Mouse (Mus musculus) myocyte (in vitro differentiated cells): ENCODE results near the gene Prkcg.

ENCODE experiments used
- CEBPB ChIP-seq: IDR thresholded peaks from 2 replicates; pipeline ENCODE4 v1.6.1; 2011; ENCODE audit warnings: mild to moderate bottlenecking, moderate library complexity; ENCODE audit not compliant: poor library complexity, insufficient read depth, severe bottlenecking
- E2F4 ChIP-seq: IDR thresholded peaks from one replicate; pipeline ENCODE4 v1.6.1; 2011; ENCODE audit warnings: mild to moderate bottlenecking, control low read depth, moderate library complexity; ENCODE audit not compliant: insufficient read depth
- MAX ChIP-seq: IDR thresholded peaks from one replicate; pipeline ENCODE4 v1.6.1; 2011; ENCODE audit warnings: low read depth, mild to moderate bottlenecking, control low read depth
- POLR2A ChIP-seq: IDR thresholded peaks from one replicate; pipeline ENCODE4 v1.6.1; 2011; ENCODE audit warnings: low read depth, mild to moderate bottlenecking, control low read depth, moderate library complexity; ENCODE audit not compliant: insufficient read length
- POLR2AphosphoS2 ChIP-seq: IDR thresholded peaks from one replicate; pipeline ENCODE4 v1.6.1; 2011; ENCODE audit warnings: low read depth, control low read depth; ENCODE audit not compliant: insufficient read length
- SRF ChIP-seq: IDR thresholded peaks from one replicate; pipeline ENCODE4 v1.6.1; 2011; ENCODE audit warnings: low read depth; ENCODE audit not compliant: control insufficient read depth, insufficient read length
- TCF12 ChIP-seq: IDR thresholded peaks from one replicate; pipeline ENCODE4 v1.6.1; 2011; ENCODE audit warnings: mild to moderate bottlenecking, control low read depth; ENCODE audit not compliant: poor library complexity, insufficient read depth, severe bottlenecking
- USF1 ChIP-seq: IDR thresholded peaks from one replicate; pipeline ENCODE4 v1.6.1; 2011; ENCODE audit warnings: low read depth, mild to moderate bottlenecking, control low read depth, moderate library complexity

GRCm38 (mm10) chr7:3333542-3333941, 44.6 kb downstream of the Prkcg start:
- no peak for TF ChIP-seq MAX
- TF ChIP-seq E2F4: no peak
- TF ChIP-seq POLR2AphosphoS2: no peak
- TF ChIP-seq USF1: no peak
- TF ChIP-seq POLR2A: no peak
- TF ChIP-seq TCF12: no peak
- no peak for TF ChIP-seq SRF
- TF ChIP-seq CEBPB: no peak
